Mouse (Mus musculus) heart, adult 2 months (tissue): Measurements from ENCODE around the gene 1700029P11Rik.

ENCODE experiments used
- CTCF ChIP-seq: fragments of 200-600 bp; IDR thresholded peaks from 2 replicates; pipeline ENCODE4 v1.8.1; 2022; ENCODE audit warnings: antibody characterized with exemption, mild to moderate bottlenecking, moderate library complexity
- POLR2A ChIP-seq: fragments of 200-500 bp; IDR thresholded peaks from 2 replicates; pipeline ENCODE4 v1.6.1; 2011; ENCODE audit warnings: mild to moderate bottlenecking, low read depth, low read length, control low read depth; ENCODE audit not compliant: insufficient read depth

- TF ChIP-seq CTCF (no peak), POLR2A (no peak)
Measured at GRCm38 (mm10) chr15:81935869-81936637, 44.3 kb upstream of the 1700029P11Rik start.
